Mouse (Mus musculus) granulocyte monocyte progenitor cell, adult 5-6 weeks (primary cell): ENCODE results near the gene Ptch1. TPM values are rescaled to one million over a fixed set of nuclear protein-coding genes. Genes with fewer than 3 reads are reported as not detected.

Experiments used
- ATAC-seq: replicated peaks from 2 replicates; pipeline ENCODE4 v1.8.0; 2016; ENCODE audit warnings: mild to moderate bottlenecking, moderate TSS enrichment, inconsistent platforms; ENCODE audit not compliant: poor library complexity, severe bottlenecking
- total RNA-seq, 2 experiments: library from RNA; stranded (forward) in 1 of 2; stranded (reverse) in 1 of 2; fragments of 200-712, 200-1000 nt in 1 of 2; fragments of >200 nt in 1 of 2; fragmentation: Nextera tagmentation in 1 of 2; gene quantifications; 2 replicates each; pipeline ENCODE4 v1.2.3; 2014 to 2017

The Ptch1 gene
- total RNA-seq, 2 experiments from 2014 or later: 7.7 to 14.0 TPM

DNA sequence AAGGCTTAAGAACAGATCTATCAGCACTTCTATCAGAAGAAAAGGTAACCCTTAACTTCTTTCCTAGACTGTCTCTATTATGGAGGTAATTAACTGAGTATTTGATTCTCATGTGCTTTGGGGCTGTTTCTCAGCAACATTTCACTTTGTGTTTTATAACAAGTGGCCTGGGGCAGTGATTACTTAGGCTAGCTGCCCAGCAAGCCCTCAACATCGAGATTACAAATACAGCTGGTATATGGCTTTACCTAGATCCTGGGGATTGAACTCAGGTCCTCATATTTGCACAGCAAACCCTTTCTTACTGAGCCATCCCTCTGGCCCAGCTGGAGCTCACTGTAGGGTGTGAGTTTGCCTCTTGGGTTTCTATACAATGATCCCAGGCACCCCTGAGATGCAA lies 67.0 kb downstream of the Ptch1 start:
- no peak for ATAC-seq

DNA sequence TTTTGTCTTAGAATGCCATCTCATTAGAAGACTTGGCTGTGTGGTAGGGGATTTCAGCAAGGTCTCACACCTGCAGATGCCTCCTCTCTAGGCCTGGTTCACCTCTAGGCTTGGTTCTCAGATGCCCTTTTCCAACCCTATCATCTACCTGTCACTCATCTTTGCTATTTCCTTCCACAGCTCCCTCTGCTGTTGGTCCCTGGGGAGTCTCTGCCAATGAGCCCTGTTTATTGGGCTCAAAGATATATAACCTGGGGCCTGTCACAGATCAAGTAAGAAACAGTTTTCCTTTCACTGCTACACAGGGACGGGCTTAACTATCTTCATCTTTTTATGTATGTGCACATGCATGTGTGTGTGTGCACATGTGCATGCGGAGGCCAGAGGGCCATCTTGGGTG lies 71.0 kb downstream of the Ptch1 start:
- ATAC-seq: no peak

DNA sequence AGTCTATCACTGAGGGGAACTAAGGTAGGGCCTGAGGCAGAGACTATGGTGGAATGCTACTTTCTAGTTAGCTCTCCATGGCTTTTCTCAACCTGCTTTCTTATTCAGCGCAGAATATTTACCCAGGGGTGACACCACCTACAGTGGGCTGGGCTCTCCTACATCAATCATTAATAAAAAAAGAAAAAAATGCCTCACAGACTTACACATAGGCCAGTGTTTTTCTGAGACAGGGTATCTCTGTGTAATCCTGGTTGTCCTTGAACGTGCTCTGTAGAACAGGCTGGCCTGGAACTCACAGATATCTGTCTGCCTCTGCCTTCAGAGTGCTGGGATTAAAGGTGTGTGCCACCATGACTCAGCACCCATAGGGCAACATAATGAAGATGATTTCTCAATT lies 73.9 kb downstream of the Ptch1 start:
- ATAC-seq: no peak

DNA sequence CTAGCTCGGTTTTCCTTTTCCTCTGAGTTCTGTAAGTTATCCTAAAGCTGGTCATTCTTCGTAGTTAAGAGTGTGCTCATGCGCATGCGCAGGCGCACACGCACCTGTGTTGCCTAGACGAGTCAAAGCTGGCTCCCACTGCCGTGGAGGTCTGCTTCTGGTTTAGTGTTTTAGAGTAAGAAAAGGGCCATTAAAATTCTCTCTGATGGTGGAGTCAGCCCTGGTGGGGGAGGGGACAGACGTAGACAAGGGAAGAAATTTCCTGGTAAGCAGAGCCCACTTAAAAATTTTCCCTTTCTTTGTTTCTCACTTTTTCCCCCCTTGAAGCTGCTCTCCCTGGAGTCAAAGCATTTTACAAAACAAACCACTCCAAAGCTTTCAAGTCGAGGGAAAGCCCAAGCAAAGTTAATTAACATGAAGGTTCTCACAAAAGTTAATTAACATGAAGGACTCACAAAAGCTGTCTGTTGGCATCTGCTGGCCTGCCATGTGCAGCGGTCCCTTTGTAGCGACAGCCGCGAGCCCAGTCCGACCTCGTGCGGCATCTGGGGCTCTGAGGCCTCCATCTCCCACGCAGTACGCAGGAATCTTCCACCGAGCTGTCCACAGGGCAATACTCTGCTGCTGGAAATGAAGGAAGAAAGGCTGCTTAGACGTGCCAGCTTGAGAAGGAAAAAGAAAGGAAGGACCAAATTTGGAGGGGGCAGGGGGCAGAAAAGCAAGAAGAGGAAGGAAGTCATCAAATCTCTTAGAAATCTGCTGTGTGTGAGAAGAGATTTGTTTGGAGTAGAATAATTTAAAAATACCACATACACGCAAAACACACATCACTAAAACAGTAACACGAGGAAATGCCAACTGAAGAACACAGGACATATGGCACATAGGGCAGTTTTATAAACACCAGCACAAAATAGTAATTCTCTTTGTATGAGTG lies 76.5 kb downstream of the Ptch1 start, which contains the start of gene Fancc:
Gene Fancc, minus strand, starts transcription at position 633 of the 937 bp plus-strand sequence.
- peak; percentile 30 for ATAC-seq

DNA sequence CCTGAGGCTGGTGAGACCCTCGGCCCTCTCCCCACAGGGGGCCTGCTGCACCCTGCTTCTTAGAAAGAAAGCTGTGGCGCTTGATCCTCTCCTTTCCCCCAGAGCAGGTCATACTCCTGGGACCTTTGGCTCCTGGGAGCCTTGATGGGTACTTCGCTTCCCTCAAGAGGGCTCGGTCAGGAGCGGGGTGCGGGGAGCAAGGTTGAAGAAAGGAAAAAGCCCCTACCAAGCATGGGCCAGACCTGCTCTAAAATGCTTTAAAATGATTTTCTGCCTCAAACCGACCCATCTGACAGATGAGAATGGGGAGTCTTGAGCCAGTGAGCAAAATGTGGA lies 85.7 kb downstream of the Ptch1 start:
- ATAC-seq: no peak

DNA sequence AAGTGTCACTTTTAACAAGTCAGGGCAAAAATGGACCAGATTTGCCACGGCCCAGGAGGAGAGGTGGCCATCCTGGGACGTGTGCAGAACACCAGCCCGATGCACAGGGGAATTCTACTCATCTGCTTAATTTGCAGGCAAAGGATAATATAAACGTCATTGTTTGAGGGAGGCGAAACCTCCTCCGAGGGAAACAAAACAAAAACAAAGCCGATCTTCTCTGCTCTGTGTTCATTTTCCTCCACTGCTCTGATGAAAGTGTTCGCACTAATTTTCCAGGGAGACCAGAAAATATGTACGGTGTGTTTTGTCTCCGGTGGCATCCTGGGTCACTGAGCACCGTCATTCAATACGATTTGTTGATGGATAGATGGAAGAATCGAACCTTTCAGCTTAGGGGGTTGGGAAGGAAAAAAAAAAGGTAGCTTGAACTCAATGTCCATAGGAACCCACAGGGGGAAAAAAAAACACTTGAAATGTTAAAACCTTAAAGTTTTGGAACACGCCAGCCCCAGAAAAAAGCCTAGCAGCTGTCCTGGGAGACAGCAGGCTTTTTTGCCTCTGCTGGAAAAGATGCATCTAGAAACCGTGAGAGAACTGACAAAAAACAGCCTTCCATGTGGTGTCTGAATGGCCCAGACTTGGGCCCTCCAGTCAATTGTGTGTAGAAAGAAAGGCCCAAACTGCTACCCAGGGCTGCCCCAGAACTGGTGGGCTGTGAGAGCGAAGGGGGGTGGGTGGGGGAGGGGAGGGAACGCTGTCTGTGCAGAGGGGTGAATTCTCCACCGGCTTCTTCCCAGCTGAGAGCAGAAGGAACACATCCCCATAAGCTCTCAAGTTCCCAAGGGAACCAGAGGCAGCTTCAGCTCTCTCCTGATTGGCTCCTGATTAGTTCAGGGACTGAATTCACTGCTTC lies 86.3 kb downstream of the Ptch1 start:
- no peak for ATAC-seq

DNA sequence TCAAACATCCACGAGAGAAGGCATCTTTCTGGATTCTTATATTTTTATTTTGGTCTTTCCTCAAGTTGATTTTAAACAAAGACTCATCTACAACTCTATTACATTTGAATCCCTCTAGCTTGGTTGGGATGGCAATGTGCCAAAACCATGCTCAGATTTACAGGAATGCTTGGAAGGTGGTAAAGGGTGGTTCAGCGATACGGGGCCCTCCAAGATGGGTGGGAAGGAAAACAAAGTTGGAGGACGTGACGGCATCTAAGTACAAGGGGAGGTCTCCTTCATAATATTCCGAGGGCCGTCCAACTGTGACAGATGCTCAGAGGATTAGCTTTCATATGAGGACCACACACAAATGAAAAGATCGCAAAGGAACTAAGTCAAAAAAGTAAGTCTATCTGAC lies 98.0 kb downstream of the Ptch1 start:
- ATAC-seq: no peak

Other genes starting within 250 kb of the Ptch1 start
- gene Fancc, start 76.3 kb downstream of the Ptch1 start, total RNA-seq (2014; fragmentation: Nextera tagmentation): 11.3 and 14.5 TPM in 2 replicates
- 10.0 and 11.9 TPM in 2 replicates for gene Fancc, start 76.3 kb downstream of the Ptch1 start, total RNA-seq (2017)
- gene Ercc6l2, start 241.6 kb upstream of the Ptch1 start, total RNA-seq (2014; fragmentation: Nextera tagmentation): 27.2 and 30.5 TPM in 2 replicates
- 21.2 and 30.9 TPM in 2 replicates for gene Ercc6l2, start 241.6 kb upstream of the Ptch1 start, total RNA-seq (2017)